Mouse (Mus musculus) cerebellum, postnatal 14 days (tissue): Measurements from ENCODE around the gene Ncan.

Experiments
- DNase-seq, 2 experiments: peaks; one replicate each; pipeline ENCODE4 v3.0.0; 2021; ENCODE audit warnings: mixed read lengths in 2 of 2

The Ncan gene

GRCm38 (mm10) chr8:70128435-70128834 is 7.8 kb upstream of the Ncan start:
- DNase-seq, result peak; percentile 54 to 64

- no peak for DNase-seq
Measured at GRCm38 (mm10) chr8:70124992-70125391, 4.3 kb upstream of the Ncan start.

- DNase-seq, result no peak
Measured at GRCm38 (mm10) chr8:70122863-70123262, 2.2 kb upstream of the Ncan start.

- DNase-seq, result no peak
Measured at GRCm38 (mm10) chr8:70118726-70119700, 1.7 kb downstream of the Ncan start.

- no peak for DNase-seq
Measured at GRCm38 (mm10) chr8:70117611-70118010, 3.1 kb downstream of the Ncan start.

GRCm38 (mm10) chr8:70114892-70115291 is 5.8 kb downstream of the Ncan start:
- DNase-seq, result peak in 1 of 2 experiments; percentile 52

GRCm38 (mm10) chr8:70114488-70114887 is 6.2 kb downstream of the Ncan start:
- DNase-seq, result no peak

GRCm38 (mm10) chr8:70112401-70113016 is 8.2 kb downstream of the Ncan start:
- no peak for DNase-seq

GRCm38 (mm10) chr8:70111192-70111795 is 9.4 kb downstream of the Ncan start:
- DNase-seq, result no peak

GRCm38 (mm10) chr8:70110451-70110850 is 10.2 kb downstream of the Ncan start:
- no peak for DNase-seq

- DNase-seq, result no peak
Measured at GRCm38 (mm10) chr8:70104922-70105321, 15.8 kb downstream of the Ncan start.

GRCm38 (mm10) chr8:70104506-70104905 is 16.2 kb downstream of the Ncan start:
- peak; percentile 60 to 65 for DNase-seq

- DNase-seq, result no peak
Measured at GRCm38 (mm10) chr8:70100241-70100640, 20.4 kb downstream of the Ncan start.

- no peak for DNase-seq
Measured at GRCm38 (mm10) chr8:70099276-70099675, 21.4 kb downstream of the Ncan start.

- DNase-seq, result no peak
Measured at GRCm38 (mm10) chr8:70092786-70093185, 27.9 kb downstream of the Ncan start.

- DNase-seq, result no peak
Measured at GRCm38 (mm10) chr8:70089296-70089960, 31.2 kb downstream of the Ncan start.

- DNase-seq, result peak; percentile 74 to 78
Measured at GRCm38 (mm10) chr8:70087836-70088650, 32.6 kb downstream of the Ncan start.

GRCm38 (mm10) chr8:70087237-70087636 is 33.4 kb downstream of the Ncan start:
- no peak for DNase-seq

- DNase-seq, result no peak
Measured at GRCm38 (mm10) chr8:70086151-70086550, 34.5 kb downstream of the Ncan start.

GRCm38 (mm10) chr8:70084191-70085065 is 36.2 kb downstream of the Ncan start:
- DNase-seq, result peak; percentile 39 to 56

GRCm38 (mm10) chr8:70083285-70083684 is 37.4 kb downstream of the Ncan start, which contains the start of gene Hapln4:
TSS of gene Hapln4 (plus strand) at chr8:70083457.
- peak; percentile 75 to 77 for DNase-seq
